Mouse (Mus musculus) layer of hippocampus, adult 18-20 months (tissue): ENCODE measurements around the gene Taar4. TPM values are rescaled to one million over a fixed set of nuclear protein-coding genes. Genes with fewer than 3 reads are reported as not detected.

Experiments used
- DNase-seq, 2 experiments: peaks; one replicate each; pipeline ENCODE4 v3.0.0; 2022; ENCODE audit warnings: low spot score in 2 of 2
- total RNA-seq, 2 experiments: library from RNA; stranded (reverse); gene quantifications; 2 replicates each; pipeline ENCODE4 v1.2.3; 2021

The Taar4 gene
- total RNA-seq, 2 experiments from 2014 or later: not detected

GRCm38 (mm10) chr10:24006442-24006841 is 46.1 kb downstream of the Taar4 start:
- DNase-seq: no peak

- no peak for DNase-seq
These were observed 46.7 kb downstream of the Taar4 start for GRCm38 (mm10) chr10:24007034-24007433.

GRCm38 (mm10) chr10:24008143-24008542 is 47.8 kb downstream of the Taar4 start:
- DNase-seq: no peak

Other genes with a start within 250 kb of the Taar4 start
- 100 to 1,000 TPM; 261 to 307 TPM for gene Rps12, start 173.2 kb upstream of the Taar4 start, total RNA-seq
- gene Slc18b1, start 163.5 kb upstream of the Taar4 start, total RNA-seq: 10 to 100 TPM; 26.7 to 28.6 TPM
- gene Vnn3, start 109.0 kb upstream of the Taar4 start, total RNA-seq: under 1 TPM in 1 of 2 experiments, not detected in 1; 0.23 TPM
- under 1 TPM in 1 of 2 experiments, not detected in 1; 0.37 TPM for gene Vnn1, start 65.8 kb upstream of the Taar4 start, total RNA-seq
- gene Taar1, start 40.1 kb upstream of the Taar4 start, total RNA-seq: not detected
- gene Taar2, start 21.9 kb upstream of the Taar4 start, total RNA-seq: not detected
- not detected for gene Taar3, start 10.9 kb upstream of the Taar4 start, total RNA-seq
- gene Taar5, start 10.2 kb downstream of the Taar4 start, total RNA-seq: not detected
- gene Taar6, start 25.2 kb downstream of the Taar4 start, total RNA-seq: not detected
- not detected for gene Taar7a, start 33.0 kb downstream of the Taar4 start, total RNA-seq
- gene Taar7b, start 39.4 kb downstream of the Taar4 start, total RNA-seq: not detected
- not detected for gene Taar7d, start 66.7 kb downstream of the Taar4 start, total RNA-seq
- gene Taar7e, start 77.1 kb downstream of the Taar4 start, total RNA-seq: not detected
- gene Taar7f, start 89.0 kb downstream of the Taar4 start, total RNA-seq: not detected
- gene Taar8a, start 116.0 kb downstream of the Taar4 start, total RNA-seq: not detected
- not detected for gene Taar8b, start 131.8 kb downstream of the Taar4 start, total RNA-seq
- not detected for gene Taar8c, start 141.4 kb downstream of the Taar4 start, total RNA-seq
- gene Taar9, start 149.0 kb downstream of the Taar4 start, total RNA-seq: not detected
- 100 to 1,000 TPM; 134 to 140 TPM for gene Stx7, start 188.8 kb downstream of the Taar4 start, total RNA-seq